Mouse (Mus musculus): ENCODE measurements around the gene B9d2.

- TF ChIP-seq CTCF (IDR thresholded peaks at IDR 0.05; ENCODE audit: low read depth) (no peak), EP300 (IDR thresholded peaks at IDR 0.05; ENCODE audit: low read depth) (no peak)
Measured at GRCm38 (mm10) chr7:25639754-25640153, 40.8 kb upstream of the B9d2 start.

Measured in liver, embryonic 14.5 days (tissue).